Mouse (Mus musculus) small intestine, adult 2 months (tissue): ENCODE data around the gene Eif1.

ENCODE experiments used
- CTCF ChIP-seq: fragments of 200-500 bp; IDR thresholded peaks from 2 replicates; pipeline ENCODE4 v1.5.1; 2012; ENCODE audit warnings: low read depth, mild to moderate bottlenecking, control low read depth, inconsistent platforms, low read length, moderate library complexity, mixed read lengths; ENCODE audit not compliant: insufficient replicate concordance, insufficient read length; ENCODE audit errors: extremely low read depth
- POLR2A ChIP-seq: fragments of 200-500 bp; IDR thresholded peaks from 2 replicates; pipeline ENCODE4 v1.6.1; 2012; ENCODE audit warnings: low read depth, mild to moderate bottlenecking, control low read depth, inconsistent platforms, low read length, moderate library complexity

DNA sequence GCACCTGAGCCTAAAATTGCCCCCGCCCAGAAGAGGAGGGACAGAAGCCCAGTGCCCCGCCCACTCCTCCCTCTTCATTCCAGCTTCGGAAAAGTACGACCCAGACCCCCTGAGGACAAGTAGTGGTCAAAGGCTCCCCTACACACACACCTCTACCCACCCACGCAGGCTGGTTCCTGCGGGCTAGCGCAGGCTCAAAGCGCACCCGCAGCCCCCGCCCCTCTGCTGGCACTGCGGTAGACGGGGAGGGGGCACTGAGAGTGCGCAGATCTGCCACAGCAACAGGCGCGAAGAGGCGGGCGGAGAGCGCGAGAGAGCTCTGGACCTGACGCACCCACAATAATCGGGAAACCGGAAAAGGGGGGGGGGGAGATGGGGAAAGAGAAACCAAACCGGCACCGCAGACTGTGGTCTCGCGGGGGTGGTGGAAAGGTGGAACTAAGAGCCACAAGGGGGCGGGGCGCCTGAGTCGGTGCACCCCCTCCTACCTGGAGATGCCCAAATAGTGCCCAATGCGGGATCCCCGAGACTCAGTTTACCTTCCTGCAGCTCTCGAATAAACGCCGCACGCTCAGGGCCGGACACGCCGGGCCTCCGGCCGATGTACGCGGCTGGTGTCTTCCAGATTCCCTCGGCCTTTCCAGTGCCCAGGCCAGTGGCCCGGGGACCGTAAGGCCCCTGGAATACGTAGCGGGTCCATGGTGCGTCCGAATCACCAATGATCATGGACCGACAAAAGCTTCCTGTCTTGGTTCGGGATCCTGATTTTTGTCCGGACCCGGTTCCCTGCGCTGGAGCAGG is 35.7 kb downstream of the Eif1 start:
- no peak for TF ChIP-seq CTCF
- TF ChIP-seq POLR2A = no peak
